Mouse (Mus musculus) forebrain, postnatal 0 days (tissue): ENCODE results near the gene Yipf3. TPM values are rescaled to one million over a fixed set of nuclear protein-coding genes. Genes with fewer than 3 reads are reported as not detected.

Experiments used
- ATAC-seq: fragments of 200-750 bp; cut with Nextera tagmentation; 2 replicates; pipeline ENCODE4 v1.8.0; 2017; ENCODE audit warnings: mild to moderate bottlenecking, moderate library complexity
- DNase-seq: peaks from one replicate; pipeline ENCODE4 v3.0.0-alpha.2; 2015
- H3K27ac ChIP-seq: fragments of 300-500 bp; sonication (generic); 2 replicates; pipeline ENCODE4 v1.5.1; 2014; ENCODE audit warnings: low read depth, mild to moderate bottlenecking, antibody characterized with exemption, low read length, moderate library complexity, mixed read lengths
- H3K27me3 ChIP-seq: fragments of 300-500 bp; sonication (generic); 2 replicates; pipeline ENCODE4 v1.6.1; 2014; ENCODE audit warnings: mild to moderate bottlenecking, low read length, mixed read lengths; ENCODE audit not compliant: insufficient read depth
- H3K36me3 ChIP-seq: fragments of 300-500 bp; sonication (generic); 2 replicates; pipeline ENCODE4 v1.6.1; 2014; ENCODE audit warnings: mild to moderate bottlenecking, moderate library complexity; ENCODE audit not compliant: insufficient read depth
- H3K4me1 ChIP-seq: fragments of 300-500 bp; sonication (generic); 2 replicates; pipeline ENCODE4 v1.6.1; 2014; ENCODE audit warnings: antibody characterized with exemption; ENCODE audit not compliant: insufficient read depth
- H3K4me2 ChIP-seq: fragments of 300-500 bp; sonication (generic); 2 replicates; pipeline ENCODE4 v1.6.1; 2014; ENCODE audit warnings: low read depth, mild to moderate bottlenecking, moderate library complexity
- H3K4me3 ChIP-seq: fragments of 300-500 bp; sonication (generic); 2 replicates; pipeline ENCODE4 v1.5.1; 2014; ENCODE audit warnings: low read depth, low read length, mixed read lengths
- H3K9ac ChIP-seq: fragments of 300-500 bp; sonication (generic); 2 replicates; pipeline ENCODE4 v1.6.1; 2014; ENCODE audit warnings: mild to moderate bottlenecking
- H3K9me3 ChIP-seq: fragments of 300-500 bp; sonication (generic); 2 replicates; pipeline ENCODE4 v1.6.1; 2016; ENCODE audit warnings: low read length
- CTCF ChIP-seq: sonication (generic); IDR thresholded peaks from 2 replicates; pipeline ENCODE4 v1.5.1; 2016; ENCODE audit warnings: antibody characterized with exemption, control low read depth, low read depth
- WGBS: fragments of 180-500 bp; shearing (Covaris S2); extraction: QIAGEN DNeasy Blood & Tissue Kit; methylation state at CpG from one replicate; pipeline ENCODE4 v1.1.7; 2014; 5-methylcytosine and 5-hydroxymethylcytosine counted together
- polyA plus RNA-seq: library from polyadenylated mRNA; unstranded; fragments of >200 nt; fragmentation: Nextera tagmentation; extraction: Ambion mirVana; gene quantifications from 2 replicates; pipeline ENCODE4 v1.2.1, GENCODE M21; 2015
- total RNA-seq: library from RNA; depleted of rRNA; stranded (reverse); fragments of >200 nt; gene quantifications from 2 replicates; pipeline ENCODE4 v1.2.3, GENCODE M21; 2014; rRNA removed

The Yipf3 gene
- total RNA-seq (15.8 and 16.1 TPM in 2 replicates), polyA plus RNA-seq (64.8 and 74.2 TPM in 2 replicates)

DNA sequence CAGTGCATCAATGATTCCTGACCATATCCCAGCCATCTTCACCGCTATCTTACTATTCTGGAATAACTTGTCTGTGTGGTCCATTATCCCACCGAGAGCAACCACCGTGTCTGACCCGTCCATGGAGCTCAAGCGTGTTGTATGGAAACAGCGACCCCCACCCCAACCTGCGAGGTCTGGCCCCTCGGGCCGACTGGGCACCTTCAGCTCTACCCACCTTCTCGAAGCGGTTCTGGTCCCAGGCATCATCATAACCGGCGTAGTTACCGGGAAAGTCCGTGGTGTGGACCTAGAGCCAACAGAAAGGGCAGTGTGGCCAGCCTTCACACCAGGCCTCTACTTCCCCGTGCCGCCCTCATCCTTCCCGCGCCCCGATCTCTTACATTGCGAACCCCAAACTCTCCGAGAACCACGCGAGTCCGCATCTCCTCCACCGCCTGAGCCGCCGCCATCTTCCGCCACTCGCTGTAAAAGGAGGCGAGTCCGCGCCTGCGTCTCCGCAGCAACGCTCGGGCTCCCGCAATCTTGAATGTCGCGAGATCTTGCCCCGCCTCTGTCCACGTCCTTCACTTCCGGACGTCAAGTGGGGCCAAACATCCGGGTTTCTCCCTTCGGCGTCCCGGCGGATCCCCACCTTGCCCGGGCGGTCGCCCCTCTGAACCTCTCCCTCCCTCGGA, at the start of gene Yipf3, which contains the start of gene Polr1c:
Yipf3 (plus strand) TSS at position 569 of the 677 bp plus-strand sequence.
Polr1c (minus strand) TSS at position 543 of the 677 bp plus-strand sequence.
- peak; percentile 97 for ATAC-seq
- H3K4me1 ChIP-seq = peaks cover 15% of the 10 kb centered on the region
- H3K9me3 ChIP-seq = no peaks in the 10 kb centered on the region
- no peaks in the 10 kb centered on the region for H3K27me3 ChIP-seq
- WGBS = 2% methylated on average over 53 of the region's 53 CpGs
- H3K36me3 ChIP-seq = peaks cover 59% of the 10 kb centered on the region
- no peak for TF ChIP-seq CTCF
- H3K4me3 ChIP-seq = peak within 1 kb of the TSS; percentile 99
- H3K9ac ChIP-seq = peak within 1 kb of the TSS; percentile 97
- H3K4me2 ChIP-seq = peak within 1 kb of the TSS; percentile 90
- H3K27ac ChIP-seq = peak within 1 kb of the TSS; percentile 85
- peak; percentile 96 for DNase-seq

DNA sequence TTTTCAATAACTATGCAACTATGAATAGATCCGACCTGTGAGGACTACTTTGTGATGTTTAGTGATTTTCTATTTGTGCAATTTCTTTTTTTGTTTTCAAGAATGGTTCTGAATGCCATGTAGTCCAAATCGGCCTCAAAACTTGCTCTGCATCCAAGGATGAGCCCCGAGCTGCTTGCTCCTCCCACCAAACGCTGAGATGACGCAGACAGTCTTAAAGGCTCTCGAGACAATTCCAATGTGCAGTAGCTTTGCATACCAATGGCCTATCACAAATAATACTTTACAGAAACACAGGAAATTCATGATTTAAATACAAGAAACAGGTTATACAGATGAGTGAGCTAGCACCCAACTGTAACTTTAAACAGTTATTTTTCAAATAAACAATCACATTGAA, 46.7 kb upstream of the Yipf3 start:
- H3K4me3 ChIP-seq = peak overlapping the region; percentile 99; the same call in 1 of the 2 replicates

DNA sequence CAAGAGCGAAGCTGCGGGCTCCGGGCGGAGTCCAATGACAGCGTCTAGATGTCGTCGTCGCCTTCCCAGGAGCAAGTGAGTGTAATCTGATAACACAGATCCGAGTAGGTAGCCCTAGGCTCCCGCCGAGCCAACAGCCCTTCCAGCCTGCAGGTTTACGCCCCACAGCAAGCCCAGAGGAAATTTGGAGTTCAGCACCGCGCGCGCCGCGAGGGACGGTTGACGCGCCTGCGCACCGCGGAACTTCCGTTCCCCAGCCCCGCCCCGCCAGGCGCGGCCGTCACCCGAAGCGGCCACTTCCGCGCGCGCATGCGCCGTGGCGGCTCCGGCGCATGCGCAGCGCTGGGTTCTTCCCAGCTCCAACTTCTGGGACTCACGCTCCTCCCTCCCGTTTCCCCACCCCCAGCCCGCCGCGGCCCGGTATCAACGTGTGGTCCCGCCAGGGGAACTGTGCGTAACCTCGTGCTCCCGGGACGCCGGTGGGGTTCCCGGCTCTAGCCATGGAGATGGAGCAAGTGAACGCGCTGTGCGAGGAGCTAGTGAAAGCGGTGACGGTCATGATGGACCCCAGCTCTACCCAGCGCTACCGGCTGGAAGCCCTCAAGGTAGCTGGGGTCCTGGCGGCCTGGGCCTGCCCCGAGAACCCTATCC, 45.3 kb upstream of the Yipf3 start, which contains the start of the genes Polh and Xpo5:
Polh (minus strand) TSS at position 225 of the 651 bp plus-strand sequence.
Xpo5 (plus strand) TSS at position 362 of the 651 bp plus-strand sequence.
- ATAC-seq (peak; percentile 96), DNase-seq (peak; percentile 99)
- H3K27me3 ChIP-seq = no peaks in the 10 kb centered on the region
- H3K4me2 ChIP-seq = peak within 1 kb of the TSS; percentile 88
- WGBS = 1% methylated on average over 66 of the region's 66 CpGs
- peak within 1 kb of the TSS; percentile 75 for H3K9ac ChIP-seq
- H3K9me3 ChIP-seq = no peaks in the 10 kb centered on the region
- H3K4me3 ChIP-seq = peak within 1 kb of the TSS; percentile 99
- H3K36me3 ChIP-seq = peaks cover 20% of the 10 kb centered on the region
- peak within 1 kb of the TSS; percentile 79 for H3K27ac ChIP-seq
- H3K4me1 ChIP-seq = peaks cover 20% of the 10 kb centered on the region
- TF ChIP-seq CTCF = no peak; the same call in 1 of the 2 replicates

More for the DNA sequence above, 46.7 kb upstream of the Yipf3 start:
- Histone ChIP-seq H3K9me3 (no peaks in the 10 kb centered on the region), H3K36me3 (peaks cover 16% of the 10 kb centered on the region), H3K9ac (no peak overlapping the region), H3K4me1 (peaks cover 20% of the 10 kb centered on the region), H3K4me2 (peak overlapping the region; percentile 88; the same call in 1 of the 2 replicates), H3K27ac (no peak overlapping the region), H3K27me3 (no peaks in the 10 kb centered on the region)
- no peak for TF ChIP-seq CTCF
- ATAC-seq (no peak), DNase-seq (no peak)
- 47% methylated on average over 6 of the region's 6 CpGs for WGBS

- DNase-seq (no peak), ATAC-seq (peak; percentile 51)
- peak overlapping the region; percentile 75 for H3K9ac ChIP-seq
- no peaks in the 10 kb centered on the region for H3K27me3 ChIP-seq
- H3K27ac ChIP-seq = peak overlapping the region; percentile 79
- TF ChIP-seq CTCF = no peak
- peak overlapping the region; percentile 99 for H3K4me3 ChIP-seq
- WGBS = under 1% methylated on average over 20 of the region's 20 CpGs
- H3K4me2 ChIP-seq = peak overlapping the region; percentile 88
- peaks cover 20% of the 10 kb centered on the region for H3K4me1 ChIP-seq
- H3K36me3 ChIP-seq = peaks cover 24% of the 10 kb centered on the region
- no peaks in the 10 kb centered on the region for H3K9me3 ChIP-seq
These were observed 44.8 kb upstream of the Yipf3 start for GRCm38 (mm10) chr17:46203078-46203477.

DNA sequence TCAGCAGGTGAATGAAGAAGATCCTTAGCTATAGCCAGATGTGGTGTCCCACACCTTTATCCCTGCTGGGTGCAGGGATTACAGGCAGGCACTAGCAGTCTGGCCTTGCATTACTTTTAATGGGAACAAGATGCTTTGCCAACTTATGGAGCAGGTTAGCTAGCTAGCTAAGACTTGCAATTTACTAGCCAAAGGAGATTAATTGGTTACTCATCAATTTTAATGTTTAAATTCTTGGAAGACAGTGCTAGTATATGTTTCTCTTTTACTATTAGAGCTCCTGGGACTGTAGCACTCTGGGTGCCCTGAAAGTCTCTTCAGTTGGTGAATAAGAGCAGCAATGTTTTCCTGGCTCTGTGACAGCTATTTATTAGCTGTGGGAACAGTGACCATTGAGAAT, 41.2 kb upstream of the Yipf3 start:
- no peak for DNase-seq
- H3K9ac ChIP-seq = no peak overlapping the region
- no peak for TF ChIP-seq CTCF
- no peak overlapping the region for H3K4me2 ChIP-seq
- no peaks in the 10 kb centered on the region for H3K27me3 ChIP-seq
- peaks cover 49% of the 10 kb centered on the region for H3K36me3 ChIP-seq
- H3K4me3 ChIP-seq = no peak overlapping the region
- H3K4me1 ChIP-seq = peaks cover 12% of the 10 kb centered on the region
- no peak overlapping the region for H3K27ac ChIP-seq
- no peak for ATAC-seq
- H3K9me3 ChIP-seq = no peaks in the 10 kb centered on the region

DNA sequence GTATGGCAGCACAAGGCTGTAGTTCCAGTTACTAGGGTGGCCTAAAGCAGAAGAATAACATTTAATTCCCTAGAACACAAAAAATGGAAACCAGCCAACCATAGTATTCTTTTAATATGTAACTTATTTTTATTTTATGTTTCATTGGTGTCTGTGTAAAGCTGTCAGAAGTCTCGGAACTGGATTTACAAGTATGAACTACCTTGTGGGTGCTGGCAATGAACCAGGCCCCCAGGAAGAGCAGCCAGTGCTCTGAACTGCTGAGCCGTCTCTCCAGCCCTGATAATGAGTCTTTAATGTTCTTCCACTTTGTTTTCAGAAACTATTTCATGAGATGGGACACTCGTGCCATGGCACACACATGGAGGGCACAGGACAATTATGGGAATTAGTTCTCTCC, 37.3 kb upstream of the Yipf3 start:
- ATAC-seq (no peak), DNase-seq (no peak)
- TF ChIP-seq CTCF = no peak
- no peak overlapping the region for H3K4me3 ChIP-seq
- peaks cover 85% of the 10 kb centered on the region for H3K36me3 ChIP-seq
- no peaks in the 10 kb centered on the region for H3K9me3 ChIP-seq
- no peaks in the 10 kb centered on the region for H3K4me1 ChIP-seq
- no peak overlapping the region for H3K9ac ChIP-seq
- H3K27me3 ChIP-seq = no peaks in the 10 kb centered on the region
- H3K4me2 ChIP-seq = no peak overlapping the region
- no peak overlapping the region for H3K27ac ChIP-seq
- 86% methylated on average over 3 of the region's 3 CpGs for WGBS

- ATAC-seq = no peak
- no peaks in the 10 kb centered on the region for H3K4me1 ChIP-seq
These were observed 26.3 kb upstream of the Yipf3 start for GRCm38 (mm10) chr17:46221601-46222000.

More at GRCm38 (mm10) chr17:46221601-46222000, 26.3 kb upstream of the Yipf3 start:
- no peak for DNase-seq
- no peak overlapping the region for H3K9ac ChIP-seq
- H3K9me3 ChIP-seq = no peaks in the 10 kb centered on the region
- no peaks in the 10 kb centered on the region for H3K27me3 ChIP-seq
- no peak overlapping the region for H3K4me3 ChIP-seq
- H3K36me3 ChIP-seq = peaks cover 86% of the 10 kb centered on the region
- no peak overlapping the region for H3K27ac ChIP-seq
- no peak for TF ChIP-seq CTCF
- 94% methylated on average over 3 of the region's 3 CpGs for WGBS
- no peak overlapping the region for H3K4me2 ChIP-seq
